Mouse (Mus musculus): ENCODE data around the gene Rflna.

Gene Rflna

GRCm38 (mm10) chr5:125002969-125003872 is at the start of gene Rflna:
Gene Rflna (plus strand): TSS chr5:125003221.
- DNase-seq = peak; percentile 81

- DNase-seq = peak; percentile 52
Observed at GRCm38 (mm10) chr5:124954404-124955305, 48.4 kb upstream of the Rflna start.

DNA sequence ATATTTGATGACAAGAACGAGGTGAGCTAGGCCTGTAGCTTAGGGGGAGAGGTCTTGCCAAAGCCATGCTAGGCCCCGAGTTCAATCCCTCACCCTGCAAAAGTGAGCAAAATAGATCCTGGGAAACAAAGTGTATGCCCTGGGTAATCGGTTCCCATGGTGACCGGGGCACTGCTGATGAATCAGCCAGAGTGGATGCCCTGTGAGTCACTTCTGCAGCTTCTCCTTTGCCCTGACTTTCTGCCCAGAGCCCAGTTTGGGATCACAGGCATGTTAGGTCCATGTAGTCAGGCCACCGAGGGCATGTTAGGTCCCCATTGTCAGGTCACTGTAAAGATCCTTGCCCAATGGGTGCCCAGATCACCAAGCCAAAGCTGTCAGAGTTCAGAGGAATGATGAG is 45.5 kb upstream of the Rflna start:
- DNase-seq = no peak

- DNase-seq = no peak
Observed at GRCm38 (mm10) chr5:124959099-124959498, 43.9 kb upstream of the Rflna start.

DNA sequence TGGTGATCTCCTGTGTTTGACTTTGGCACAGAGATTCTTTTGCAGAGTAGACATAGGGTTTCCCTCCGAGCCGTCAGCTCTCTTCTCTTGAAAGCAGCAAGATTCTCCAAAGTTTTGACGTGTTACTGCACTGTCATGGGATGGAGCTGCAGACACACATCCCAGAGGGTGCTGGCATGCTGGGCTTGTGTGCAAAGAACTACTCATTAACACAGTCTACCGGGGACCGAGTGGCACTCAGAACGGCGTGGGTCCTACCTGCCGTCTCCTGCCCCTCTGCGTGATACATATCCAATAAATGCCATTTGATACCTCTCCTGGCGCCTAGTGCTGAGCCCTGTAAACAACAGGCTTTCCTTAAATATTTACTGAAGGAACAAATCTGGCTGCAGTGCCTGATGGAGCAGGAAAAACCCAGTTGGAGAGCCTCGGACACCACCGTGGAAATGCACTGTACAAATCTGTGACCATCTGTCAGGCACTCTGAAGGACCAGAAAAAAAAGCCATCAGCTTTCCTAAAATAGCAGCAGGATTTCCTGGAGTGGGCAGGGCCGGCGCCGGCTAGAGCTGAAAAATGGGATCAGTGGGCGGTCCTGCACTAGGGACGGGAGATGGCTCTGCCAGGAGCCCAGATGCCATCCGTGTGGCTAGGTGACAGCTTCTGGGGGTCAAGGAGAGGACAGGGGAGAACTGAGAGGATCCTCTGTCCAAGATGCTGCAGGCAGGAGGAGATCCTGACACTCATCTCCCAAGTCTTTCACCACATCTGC is 42.7 kb upstream of the Rflna start:
- peak; percentile 87 for DNase-seq

DNA sequence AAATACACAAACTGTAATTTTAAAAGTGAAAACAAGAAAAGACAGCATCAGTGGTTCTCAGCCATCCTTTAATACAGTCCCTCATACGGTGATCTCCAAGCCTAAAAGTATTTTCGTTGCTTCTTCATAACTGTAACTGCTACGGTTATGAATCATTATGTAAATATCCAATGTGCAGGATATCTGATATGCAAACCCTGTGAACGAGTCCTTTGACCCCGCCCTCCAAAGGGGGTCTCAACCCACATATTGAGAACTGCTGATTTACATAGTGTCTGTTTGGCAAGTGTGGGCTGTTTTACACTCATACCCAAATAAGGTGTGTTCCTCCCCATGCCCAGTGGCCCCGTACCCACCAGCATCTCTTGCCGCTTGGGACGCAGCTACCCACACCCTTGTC is 41.6 kb upstream of the Rflna start:
- DNase-seq = no peak

- DNase-seq = no peak
Observed at GRCm38 (mm10) chr5:124962761-124963160, 40.3 kb upstream of the Rflna start.

- peak; percentile 65 for DNase-seq
Observed at GRCm38 (mm10) chr5:124963806-124964672, 39.0 kb upstream of the Rflna start.

GRCm38 (mm10) chr5:124966622-124967332 is 36.2 kb upstream of the Rflna start:
- no peak for DNase-seq

GRCm38 (mm10) chr5:124969790-124970189 is 33.2 kb upstream of the Rflna start:
- DNase-seq = peak; percentile 49

DNA sequence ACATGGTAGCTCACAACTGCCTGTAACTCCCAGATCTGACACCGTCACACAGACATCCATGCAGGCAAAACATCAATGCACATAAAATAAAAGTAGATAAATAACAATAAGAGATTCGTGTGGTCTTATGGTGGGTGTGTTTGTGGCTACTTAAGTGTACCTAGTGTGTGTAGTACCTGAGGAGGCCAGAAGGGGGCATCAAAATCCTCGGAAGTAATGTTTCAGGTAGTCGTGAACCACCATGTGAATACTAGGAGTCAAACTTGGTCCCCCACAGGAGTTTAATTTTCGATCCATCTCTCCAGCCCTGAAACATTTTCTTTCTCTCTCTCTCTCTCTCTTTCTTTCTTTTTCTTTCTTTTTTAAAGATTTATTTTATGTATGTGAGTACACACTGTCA is 16.8 kb upstream of the Rflna start:
- no peak for DNase-seq

GRCm38 (mm10) chr5:124986656-124987055 is 16.4 kb upstream of the Rflna start:
- DNase-seq = no peak

- DNase-seq = peak; percentile 42
Observed at GRCm38 (mm10) chr5:124989724-124990123, 13.3 kb upstream of the Rflna start.

GRCm38 (mm10) chr5:124992323-124992722 is 10.7 kb upstream of the Rflna start:
- DNase-seq = no peak

DNA sequence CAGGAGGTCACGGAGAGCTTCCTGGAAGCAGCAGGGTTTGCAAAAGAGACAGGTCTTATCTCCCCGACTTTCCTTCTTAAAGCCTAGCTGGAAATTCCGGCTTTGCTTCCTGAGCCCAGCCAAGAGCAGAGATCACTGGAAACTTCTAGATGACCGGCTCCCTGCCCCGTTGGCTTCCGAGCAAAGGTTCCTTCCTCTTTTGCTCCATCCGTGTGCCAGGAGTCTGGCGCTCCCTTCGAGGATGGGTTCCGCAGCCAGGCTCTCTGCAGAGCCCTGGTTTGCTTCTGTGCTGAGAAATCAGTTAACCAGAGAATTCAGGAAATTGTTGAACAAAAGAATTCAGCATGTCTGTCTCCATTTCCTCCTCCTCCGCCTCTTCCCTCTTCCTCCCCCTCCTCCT is 10.1 kb upstream of the Rflna start:
- peak; percentile 79 for DNase-seq

- DNase-seq = peak; percentile 67
Observed at GRCm38 (mm10) chr5:124996816-124997215, 6.2 kb upstream of the Rflna start.

DNA sequence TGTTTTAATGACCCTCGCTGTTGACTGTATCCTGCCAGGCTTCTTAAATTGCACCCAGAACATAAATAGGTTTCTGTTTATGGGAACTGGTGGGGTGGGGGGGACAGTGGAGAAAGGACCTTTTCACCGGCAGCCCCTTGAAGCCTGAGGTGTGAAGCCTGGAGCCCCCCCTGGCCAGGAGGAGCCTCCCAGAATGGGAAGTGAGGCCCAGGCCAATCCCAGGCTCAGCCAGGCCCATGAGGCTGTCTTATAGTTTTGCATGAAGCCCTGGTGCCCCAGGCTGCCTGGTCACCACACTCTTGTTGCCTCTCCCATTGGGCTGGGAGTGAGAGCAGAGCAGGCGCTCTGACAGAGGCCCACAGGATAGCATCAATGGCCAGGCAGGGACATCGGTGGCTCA is 5.1 kb upstream of the Rflna start:
- DNase-seq = no peak

DNA sequence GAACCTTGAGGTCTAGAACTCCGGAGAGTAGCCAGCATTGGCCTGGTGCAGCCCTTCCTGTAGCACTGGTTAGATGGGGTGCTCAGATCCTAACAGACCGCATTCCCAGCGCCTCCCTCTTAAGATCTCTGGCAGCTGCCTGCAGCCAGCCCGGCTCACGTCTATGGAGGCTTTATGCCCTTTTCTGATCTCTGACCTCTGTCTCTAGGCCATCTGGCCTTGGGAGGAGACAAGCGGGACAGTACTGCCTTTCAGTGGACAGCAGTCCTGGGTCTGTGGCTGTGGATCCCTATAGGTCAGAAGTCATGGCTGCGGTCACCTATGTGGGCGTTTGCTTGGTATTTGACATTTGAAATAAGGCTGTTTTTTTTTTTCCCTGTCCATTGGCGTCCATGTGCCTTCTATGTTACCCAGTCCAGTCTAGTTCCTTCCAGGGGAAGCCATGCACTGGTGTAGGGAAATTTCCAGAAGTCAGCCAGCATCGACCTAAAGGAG is 2.2 kb upstream of the Rflna start:
- no peak for DNase-seq

- DNase-seq = no peak
Observed at GRCm38 (mm10) chr5:125003873-125004255, 843 bp downstream of the Rflna start.

DNA sequence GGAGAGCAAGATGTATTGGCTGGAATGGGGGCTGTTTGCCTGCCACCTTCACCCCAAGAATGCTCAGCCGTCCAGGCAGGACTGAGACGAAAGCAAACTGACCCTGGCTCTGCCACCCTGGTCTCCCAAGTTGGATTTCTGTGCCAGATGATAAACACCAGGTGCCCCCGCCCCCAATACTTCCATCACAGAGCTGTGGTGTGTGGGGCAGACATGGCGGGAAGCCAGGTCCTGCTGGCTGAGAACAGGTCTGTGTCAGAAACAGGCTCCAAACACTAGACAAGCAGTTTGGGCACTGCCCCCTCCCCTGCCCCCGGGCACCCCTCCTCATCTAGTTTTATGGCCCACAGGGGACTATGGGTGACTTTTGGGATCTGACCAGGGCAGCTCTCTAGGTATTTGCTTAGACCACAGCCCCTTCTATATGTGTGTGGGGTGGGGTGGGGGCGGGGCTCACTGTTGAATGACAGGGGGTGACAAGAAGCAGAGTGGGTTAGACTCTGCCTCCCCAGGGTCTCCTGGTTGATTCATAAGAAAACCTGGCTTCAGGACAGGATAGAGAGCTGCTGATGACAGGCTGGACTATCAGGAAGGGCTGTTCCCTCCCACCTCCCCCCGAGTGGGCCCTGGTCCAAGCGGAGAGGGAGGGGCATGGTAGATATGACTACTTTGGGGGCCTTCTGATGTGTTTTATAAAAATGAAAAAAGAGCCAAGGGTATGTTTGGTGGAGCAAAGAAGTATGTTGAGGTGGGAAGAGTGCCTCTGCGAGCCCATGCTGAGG is 3.0 kb downstream of the Rflna start:
- no peak for DNase-seq
